Mouse (Mus musculus): ENCODE measurements around the gene Cyp17a1. TPM values are rescaled to one million over a fixed set of nuclear protein-coding genes. Genes with fewer than 3 reads are reported as not detected.
A peak's percentile ranks its signal among the peaks of the same experiment; 100 is the strongest.

Cyp17a1 gene
- total and polyA plus RNA-seq, 3 experiments = 0.12 TPM; not detected in 2

DNA sequence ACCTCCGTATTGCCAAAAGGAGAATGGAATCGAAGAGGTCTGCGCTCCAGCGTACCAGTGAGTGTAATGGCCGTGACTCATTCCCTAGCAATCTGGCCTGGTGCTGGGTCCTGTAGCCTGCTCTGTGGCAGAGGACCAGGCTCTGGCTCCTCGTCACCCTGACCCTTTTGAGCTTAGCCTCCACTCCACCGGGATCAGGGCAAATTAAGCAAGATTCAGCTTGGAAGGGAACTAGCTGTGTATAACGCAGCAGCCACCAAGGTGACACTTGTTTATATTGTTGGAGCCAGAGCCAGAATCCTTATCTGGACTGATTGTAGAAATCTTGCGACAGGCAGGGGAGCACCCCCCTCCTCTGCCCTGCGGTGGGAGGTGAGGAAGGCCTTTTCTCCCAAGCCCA, 44.6 kb downstream of the Cyp17a1 start:
- Histone ChIP-seq H3K9ac (ENCODE audit: low read depth, low read length) (peak overlapping the region; percentile 0; the same call in 1 of the 2 replicates), H3K36me3 (ENCODE audit: control insufficient read depth, insufficient read depth, low read length) (no peaks in the 10 kb centered on the region), H3K27ac (peak overlapping the region; percentile 62), H3K27me3 (ENCODE audit: control insufficient read depth, insufficient read depth, low read length) (no peaks in the 10 kb centered on the region), H3K4me1 (ENCODE audit: control insufficient read depth, insufficient read depth, low read length) (peaks cover 27% of the 10 kb centered on the region), H3K79me2 (replicated peaks; ENCODE audit: control insufficient read depth, insufficient read depth, low read length) (peaks cover 13% of the 10 kb centered on the region), H3K4me3 (peak overlapping the region; percentile 10; the same call in 1 of the 2 replicates)
- WGBS = 36% methylated on average over 10 of the region's 10 CpGs
- DNase-seq = peak; percentile 52 to 74
- intact Hi-C loops (cut with DNase I) = no loop called here
- TF ChIP-seq EP300 (IDR thresholded peaks at IDR 0.05; ENCODE audit: insufficient read depth, low read depth, low read length) (no peak), CTCF (IDR thresholded peaks at IDR 0.05) (no peak), POLR2A (IDR thresholded peaks at IDR 0.05; ENCODE audit: insufficient read depth, low read depth, low read length) (no peak)

DNA sequence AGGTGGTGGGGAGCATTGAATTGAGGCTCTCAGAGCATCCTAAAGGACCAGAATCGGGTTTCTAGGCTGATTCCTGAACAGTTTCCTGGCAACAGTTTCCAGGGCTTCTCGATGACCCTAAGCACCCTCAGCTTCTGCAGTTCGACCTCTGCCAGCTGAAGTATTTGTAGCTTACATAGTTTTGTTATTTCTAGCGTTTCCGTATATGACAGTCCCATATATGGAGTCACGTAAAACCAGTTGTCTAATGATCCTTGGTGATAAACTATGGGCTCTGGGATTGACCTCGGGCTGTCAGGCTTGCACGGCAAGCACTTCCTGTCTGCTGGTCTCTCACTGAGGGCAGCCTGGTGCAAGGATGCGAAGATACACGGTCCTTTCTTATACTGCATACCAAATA, 47.5 kb downstream of the Cyp17a1 start:
- H3K4me3 ChIP-seq = no peak overlapping the region
- 33% methylated on average over 10 of the region's 10 CpGs for WGBS
- H3K79me2 ChIP-seq (replicated peaks; ENCODE audit: control insufficient read depth, insufficient read depth, low read length) = peaks cover 2% of the 10 kb centered on the region
- no peaks in the 10 kb centered on the region for H3K27me3 ChIP-seq (ENCODE audit: control insufficient read depth, insufficient read depth, low read length)
- DNase-seq = no peak
- intact Hi-C loops (cut with DNase I) = no loop called here
- H3K36me3 ChIP-seq (ENCODE audit: control insufficient read depth, insufficient read depth, low read length) = no peaks in the 10 kb centered on the region; the same call in 1 of the 2 replicates
- H3K9ac ChIP-seq (ENCODE audit: low read depth, low read length) = no peak overlapping the region
- TF ChIP-seq EP300 (IDR thresholded peaks at IDR 0.05; ENCODE audit: insufficient read depth, low read depth, low read length) (no peak), CTCF (IDR thresholded peaks at IDR 0.05) (no peak), POLR2A (IDR thresholded peaks at IDR 0.05; ENCODE audit: insufficient read depth, low read depth, low read length) (no peak)
- H3K4me1 ChIP-seq (ENCODE audit: control insufficient read depth, insufficient read depth, low read length) = peaks cover 41% of the 10 kb centered on the region
- no peak overlapping the region; the same call in 1 of the 2 replicates for H3K27ac ChIP-seq

DNA sequence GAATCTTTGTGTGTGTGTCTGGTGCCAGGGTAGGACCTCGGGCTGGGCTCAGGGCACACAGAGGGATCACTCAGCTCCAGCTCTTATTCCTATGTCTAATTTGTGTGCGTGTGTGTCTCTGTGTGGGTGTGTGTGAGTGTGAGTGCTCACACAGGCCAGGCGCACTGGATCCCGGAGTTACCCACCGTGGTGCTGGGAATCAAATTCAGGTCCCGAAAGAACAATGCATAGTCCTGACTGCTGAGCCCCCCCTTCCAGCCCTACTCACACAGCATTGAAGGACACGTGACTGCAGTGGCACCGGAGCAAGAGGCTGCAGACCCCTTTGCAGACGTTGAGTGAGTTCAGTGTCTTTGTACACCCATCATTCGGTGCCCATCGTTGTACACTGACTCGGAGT, 48.0 kb downstream of the Cyp17a1 start:
- Histone ChIP-seq H3K79me2 (replicated peaks; ENCODE audit: control insufficient read depth, insufficient read depth, low read length) (peaks cover 1% of the 10 kb centered on the region; the same call in 1 of the 2 replicates), H3K9ac (ENCODE audit: low read depth, low read length) (no peak overlapping the region), H3K27ac (peak overlapping the region; percentile 95), H3K27me3 (ENCODE audit: control insufficient read depth, insufficient read depth, low read length) (no peaks in the 10 kb centered on the region), H3K4me1 (ENCODE audit: control insufficient read depth, insufficient read depth, low read length) (peaks cover 43% of the 10 kb centered on the region), H3K4me3 (peak overlapping the region; percentile 65), H3K36me3 (ENCODE audit: control insufficient read depth, insufficient read depth, low read length) (no peaks in the 10 kb centered on the region; the same call in 1 of the 2 replicates)
- TF ChIP-seq EP300 (IDR thresholded peaks at IDR 0.05; ENCODE audit: insufficient read depth, low read depth, low read length) (no peak), CTCF (IDR thresholded peaks at IDR 0.05) (no peak), POLR2A (IDR thresholded peaks at IDR 0.05; ENCODE audit: insufficient read depth, low read depth, low read length) (no peak)
- 86% methylated on average over 12 of the region's 12 CpGs for WGBS
- intact Hi-C loops (cut with DNase I) = no loop called here
- peak in 1 of 2 experiments; percentile 20 for DNase-seq

DNA sequence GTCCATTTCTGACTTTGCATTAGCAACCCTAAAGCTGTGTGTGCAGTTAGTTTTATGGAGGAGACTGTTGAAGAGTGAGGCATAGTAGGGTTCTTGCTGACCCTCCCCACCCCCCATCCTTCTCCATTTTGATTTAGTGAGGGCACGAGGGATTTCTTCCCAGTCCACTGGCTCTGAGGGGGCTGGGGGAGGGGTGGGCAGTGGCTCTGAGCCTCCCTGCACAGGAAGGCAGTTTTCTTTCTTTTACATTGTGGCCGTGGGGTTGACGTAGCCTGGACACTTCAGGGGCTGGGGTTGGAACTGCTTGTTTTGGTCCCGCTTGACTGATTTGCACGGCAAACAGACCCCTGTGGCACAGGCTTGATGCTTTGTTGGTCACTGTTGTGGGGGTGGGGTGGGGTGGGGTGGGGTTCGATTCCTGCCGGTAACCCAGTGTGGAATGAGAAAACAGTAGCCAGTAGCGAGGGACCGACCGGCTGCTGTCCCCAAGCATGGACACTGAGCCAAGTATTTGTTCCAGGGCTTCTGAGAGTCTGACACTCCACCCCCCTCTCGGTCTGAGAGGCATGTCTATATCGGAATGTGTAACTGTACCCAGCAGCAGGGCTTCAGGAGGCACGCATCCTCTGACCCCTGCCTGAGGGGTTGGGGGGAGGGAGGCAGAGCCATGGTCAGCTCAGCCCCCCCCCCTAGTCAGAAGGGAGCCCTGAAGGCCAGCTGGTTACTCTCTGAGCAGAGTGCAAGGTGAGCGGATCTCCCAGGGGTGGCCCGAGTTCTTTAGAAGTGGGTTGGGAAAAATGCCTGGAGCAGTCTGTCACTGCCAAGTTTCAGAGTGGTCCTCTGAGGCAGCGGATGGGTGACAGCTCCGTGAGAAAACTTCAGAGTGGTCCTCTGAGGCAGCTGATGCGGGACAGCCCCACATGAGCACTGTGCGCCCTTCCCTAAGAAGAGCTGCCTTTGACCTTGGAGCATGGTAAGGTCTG, 48.9 kb downstream of the Cyp17a1 start:
- intact Hi-C loops (cut with DNase I) = loop anchor here (1.0 kb wide), 1 partner anchor 21 kb away; no protein-coding TSS in a partner anchor
- H3K36me3 ChIP-seq (ENCODE audit: control insufficient read depth, insufficient read depth, low read length) = peaks cover 7% of the 10 kb centered on the region
- WGBS = 12% methylated on average over 19 of the region's 19 CpGs

DNA sequence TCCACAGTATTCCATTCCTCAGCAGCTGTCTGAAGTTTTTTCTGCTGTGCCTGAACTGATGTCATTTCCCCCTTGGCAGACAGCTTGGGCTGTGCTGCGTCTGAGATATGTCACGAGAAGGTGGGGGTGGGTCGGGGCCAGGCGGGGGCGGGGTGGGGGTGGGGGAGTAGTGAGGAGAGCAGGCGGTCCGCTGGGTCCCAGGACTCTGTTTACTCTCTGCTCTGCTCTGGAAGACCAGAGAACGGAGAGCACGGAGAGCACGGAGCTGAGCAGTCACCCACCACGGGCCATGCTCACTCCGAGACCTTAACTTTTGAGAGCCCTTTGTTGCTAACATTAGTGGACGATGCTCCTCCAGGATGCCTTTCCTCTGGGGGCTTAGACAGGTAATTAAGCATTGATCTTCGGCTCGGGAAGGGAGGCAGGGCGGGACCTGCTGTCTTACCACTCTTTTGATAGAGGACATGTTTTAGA, 49.7 kb downstream of the Cyp17a1 start:
- TF ChIP-seq CTCF (IDR thresholded peaks at IDR 0.05) (no peak), EP300 (IDR thresholded peaks at IDR 0.05; ENCODE audit: insufficient read depth, low read depth, low read length) (peak; percentile 35; the same call in 1 of the 2 replicates), POLR2A (IDR thresholded peaks at IDR 0.05; ENCODE audit: insufficient read depth, low read depth, low read length) (peak; percentile 78)
- Histone ChIP-seq H3K36me3 (ENCODE audit: control insufficient read depth, insufficient read depth, low read length) (peaks cover 7% of the 10 kb centered on the region), H3K4me3 (peak overlapping the region; percentile 65), H3K27me3 (ENCODE audit: control insufficient read depth, insufficient read depth, low read length) (no peaks in the 10 kb centered on the region), H3K9ac (ENCODE audit: low read depth, low read length) (peak overlapping the region; percentile 51), H3K4me1 (ENCODE audit: control insufficient read depth, insufficient read depth, low read length) (peaks cover 44% of the 10 kb centered on the region), H3K79me2 (replicated peaks; ENCODE audit: control insufficient read depth, insufficient read depth, low read length) (peaks cover 1% of the 10 kb centered on the region; the same call in 1 of the 2 replicates), H3K27ac (peak overlapping the region; percentile 95)
- peak; percentile 61 to 71 for DNase-seq
- WGBS = 7% methylated on average over 16 of the region's 16 CpGs
- intact Hi-C loops (cut with DNase I) = loop anchor here (1.0 kb wide), 1 partner anchor 22 kb away; no protein-coding TSS in a partner anchor

More for the DNA sequence above, 48.9 kb downstream of the Cyp17a1 start:
- Histone ChIP-seq H3K9ac (ENCODE audit: low read depth, low read length) (peak overlapping the region; percentile 77), H3K4me3 (peak overlapping the region; percentile 65), H3K27ac (peak overlapping the region; percentile 95), H3K4me1 (ENCODE audit: control insufficient read depth, insufficient read depth, low read length) (peaks cover 46% of the 10 kb centered on the region), H3K27me3 (ENCODE audit: control insufficient read depth, insufficient read depth, low read length) (no peaks in the 10 kb centered on the region), H3K79me2 (replicated peaks; ENCODE audit: control insufficient read depth, insufficient read depth, low read length) (peaks cover 1% of the 10 kb centered on the region; the same call in 1 of the 2 replicates)
- DNase-seq = peak; percentile 70 to 80
- peak; percentile 67; the same call in 1 of the 2 replicates for TF ChIP-seq POLR2A (IDR thresholded peaks at IDR 0.05; ENCODE audit: insufficient read depth, low read depth, low read length)
- peak; percentile 62; the same call in 1 of the 2 replicates for TF ChIP-seq EP300 (IDR thresholded peaks at IDR 0.05; ENCODE audit: insufficient read depth, low read depth, low read length)
- no peak for TF ChIP-seq CTCF (IDR thresholded peaks at IDR 0.05)

Data from heart, adult 2 months (tissue).